Mouse (Mus musculus) megakaryocyte, adult 5-6 weeks (primary cell): Measurements from ENCODE around the gene Pawr. TPM values are rescaled to one million over a fixed set of nuclear protein-coding genes. Genes with fewer than 3 reads are reported as not detected.

Experiments used
- ATAC-seq: 2 replicates; pipeline ENCODE4 v1.8.0; 2016; ENCODE audit warnings: mild to moderate bottlenecking, inconsistent platforms; ENCODE audit not compliant: poor library complexity, severe bottlenecking
- total RNA-seq, 2 experiments: library from RNA; stranded (forward) in 1 of 2; stranded (reverse) in 1 of 2; fragments of 153-499, 151-499 nt in 1 of 2; fragments of 221-1000, 200-1000 nt in 1 of 2; gene quantifications; 2 replicates each; pipeline versions ENCODE4 v1.2.3 to v1.2.4; 2015 to 2017

Gene Pawr
- total RNA-seq, 2 experiments from 2014 or later: 0.07 TPM; not detected in 1

DNA sequence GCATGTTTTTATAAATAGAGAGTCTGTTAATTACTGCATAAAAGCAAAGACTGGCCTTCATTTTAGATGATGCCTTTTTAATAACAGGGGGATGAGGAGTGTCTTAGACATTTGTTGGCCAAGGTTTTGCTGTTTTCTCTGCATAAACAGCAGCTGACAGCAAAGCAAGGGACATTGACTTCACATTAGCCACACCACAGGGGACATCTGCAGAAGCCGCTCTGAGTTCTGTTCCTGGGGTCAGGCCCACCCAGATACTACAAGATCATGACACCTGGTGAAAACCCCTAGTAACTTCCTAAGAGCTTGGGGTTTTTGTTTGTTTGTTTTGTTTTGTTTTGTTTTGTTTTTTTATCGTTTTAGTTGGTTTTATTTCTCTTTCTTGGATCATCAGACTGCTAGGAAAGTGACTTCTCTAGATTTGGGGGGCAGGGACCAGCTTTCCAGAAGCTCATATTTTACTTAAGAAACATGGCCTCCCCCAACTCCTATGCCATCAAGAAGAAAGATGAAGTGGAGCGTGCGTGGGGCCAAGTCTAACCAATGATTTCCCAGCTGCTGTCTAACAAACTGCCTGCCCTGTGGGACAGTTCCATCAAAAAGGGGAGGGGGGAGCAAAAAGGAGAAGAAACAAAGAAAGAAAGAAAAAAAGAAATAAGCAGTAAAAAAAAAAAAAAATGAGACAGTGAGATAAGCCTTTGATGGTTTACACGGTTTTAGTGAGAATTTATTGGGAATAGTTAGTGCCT lies 57.4 kb downstream of the Pawr start:
- ATAC-seq: no peak

DNA sequence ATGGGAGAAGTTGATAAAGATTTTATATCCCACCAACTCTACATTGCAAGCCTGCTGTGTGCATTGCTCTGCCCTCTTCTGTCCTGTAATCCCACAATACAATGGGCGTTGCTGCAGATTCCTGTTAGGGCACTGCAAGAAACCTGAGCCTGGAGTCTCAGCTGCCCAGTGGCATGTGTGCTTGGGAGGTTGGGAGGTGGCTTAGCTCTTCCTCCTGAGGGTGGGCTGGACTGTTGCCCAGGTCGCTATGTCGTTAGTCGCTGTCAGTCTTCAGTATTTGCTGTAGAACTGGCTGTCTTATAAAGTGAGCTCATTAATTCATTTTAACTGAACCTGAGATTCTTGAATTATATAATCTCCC lies 58.0 kb downstream of the Pawr start:
- no peak for ATAC-seq

DNA sequence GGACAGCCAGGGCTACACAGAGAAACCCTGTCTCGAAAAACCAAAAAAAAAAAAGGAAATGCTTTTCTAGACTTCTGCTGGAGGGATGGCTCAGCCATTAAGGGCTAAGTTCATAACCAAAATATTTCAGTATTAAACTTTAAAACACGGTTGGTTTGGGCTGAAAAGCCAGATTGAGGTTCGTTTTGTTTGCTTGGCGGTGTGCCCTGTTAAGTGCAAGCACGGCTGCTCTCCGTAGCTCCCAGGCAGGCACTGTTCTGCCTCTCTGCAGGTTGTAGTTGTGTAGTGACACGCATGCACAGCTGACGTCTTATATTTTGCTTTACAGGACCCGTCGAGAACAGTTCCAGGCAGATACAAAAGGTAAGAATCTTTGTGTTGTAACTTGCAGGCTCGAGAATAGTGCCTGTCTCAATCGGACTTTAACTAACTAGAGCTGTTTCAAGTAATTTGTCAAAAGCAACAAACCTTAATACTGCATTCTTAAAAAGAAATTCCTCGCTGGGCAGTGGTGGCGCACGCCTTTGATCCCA lies 59.5 kb downstream of the Pawr start:
- ATAC-seq: no peak

DNA sequence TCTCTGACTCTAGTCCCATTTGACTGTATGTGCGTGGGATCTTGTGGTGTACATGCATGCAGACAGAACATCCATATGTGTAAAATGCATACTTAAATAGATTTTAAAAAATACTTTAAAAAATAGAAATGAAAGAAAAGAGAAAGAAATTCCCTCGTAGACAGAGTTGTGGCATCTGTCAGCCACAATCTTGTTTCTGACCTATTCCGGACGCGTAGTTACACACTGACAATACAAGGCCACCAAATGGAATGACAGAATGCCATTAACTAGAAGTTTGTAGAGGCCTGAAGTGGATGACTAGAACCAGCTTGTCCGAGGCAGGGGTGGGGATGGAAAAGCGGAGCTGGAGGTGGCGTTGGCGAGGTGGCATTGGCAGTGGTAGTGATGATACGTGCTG lies 60.2 kb downstream of the Pawr start:
- no peak for ATAC-seq

DNA sequence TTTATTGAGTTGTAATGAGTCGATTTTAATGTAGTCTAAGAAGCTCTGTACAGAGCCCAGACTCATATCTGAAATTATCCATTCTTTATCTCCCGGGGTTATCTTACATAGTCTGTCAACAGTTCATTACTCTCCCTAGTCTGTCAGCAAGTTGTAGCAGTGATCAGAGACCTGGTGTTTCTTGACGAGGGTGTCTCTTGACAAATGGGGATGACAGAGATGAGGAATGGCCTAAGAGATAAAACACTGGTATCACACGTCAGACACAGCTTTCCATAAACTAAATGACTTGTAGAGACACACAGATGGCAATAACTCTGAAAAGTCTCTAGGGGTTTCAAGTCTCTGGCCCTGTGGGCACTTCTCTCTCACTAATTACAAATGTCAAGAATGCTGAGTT lies 62.4 kb downstream of the Pawr start:
- no peak for ATAC-seq

DNA sequence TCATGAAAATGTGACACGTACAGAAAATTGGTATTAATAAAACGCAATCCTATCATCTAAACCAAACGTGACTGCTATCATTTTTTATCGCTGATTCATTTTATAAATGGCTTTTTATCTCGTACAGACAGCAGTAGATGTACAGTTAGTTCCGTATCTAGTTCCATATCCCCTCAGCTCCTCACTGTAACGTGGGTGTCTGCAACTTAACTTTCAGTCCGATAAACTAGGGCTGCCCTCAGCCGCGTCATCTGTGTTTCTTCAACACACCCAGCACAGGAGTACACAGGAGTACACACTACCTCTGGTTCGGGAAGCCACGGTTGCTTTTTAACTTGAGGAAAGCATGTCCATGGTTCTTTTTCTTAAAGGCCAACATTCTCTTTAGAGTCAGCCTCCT lies 63.3 kb downstream of the Pawr start:
- ATAC-seq: no peak

DNA sequence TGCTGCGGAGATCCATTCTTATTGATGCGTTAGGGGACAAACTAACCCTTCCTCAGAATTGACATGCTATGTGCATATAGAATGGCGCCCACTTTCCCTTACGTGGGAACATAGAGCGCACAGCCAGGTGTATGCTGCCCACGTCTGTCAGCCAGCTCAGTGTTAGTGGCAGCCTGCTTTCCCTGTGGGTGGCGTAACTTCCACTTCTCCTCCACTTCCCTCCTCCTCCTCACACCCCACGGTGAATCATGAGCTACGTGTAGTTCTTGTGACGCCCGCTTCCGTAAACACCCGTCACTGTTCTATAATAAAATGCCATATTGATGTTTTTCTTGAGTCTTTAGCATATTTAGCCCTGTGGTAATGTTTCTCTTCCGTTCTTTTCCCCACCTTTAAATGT lies 63.7 kb downstream of the Pawr start:
- no peak for ATAC-seq

DNA sequence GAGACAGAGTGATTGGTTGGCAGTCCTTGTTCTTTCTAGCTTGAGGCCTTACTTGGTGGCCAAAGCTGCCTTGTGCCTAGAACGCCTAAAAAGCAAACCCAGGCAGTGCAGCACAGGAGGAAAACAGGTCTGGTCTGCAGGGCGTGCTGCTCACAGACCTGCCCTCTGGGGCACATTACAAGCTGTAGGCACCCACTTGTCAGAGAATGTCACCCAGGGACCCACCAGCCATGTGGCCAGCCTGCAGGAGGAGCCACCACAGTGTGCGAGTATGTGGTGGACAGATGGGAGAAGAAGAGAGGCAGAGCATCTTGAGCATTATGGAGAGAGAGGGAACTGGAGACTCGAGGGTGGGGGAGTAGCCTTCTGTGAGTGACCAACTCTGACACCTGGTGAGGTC lies 70.8 kb downstream of the Pawr start:
- ATAC-seq: no peak

DNA sequence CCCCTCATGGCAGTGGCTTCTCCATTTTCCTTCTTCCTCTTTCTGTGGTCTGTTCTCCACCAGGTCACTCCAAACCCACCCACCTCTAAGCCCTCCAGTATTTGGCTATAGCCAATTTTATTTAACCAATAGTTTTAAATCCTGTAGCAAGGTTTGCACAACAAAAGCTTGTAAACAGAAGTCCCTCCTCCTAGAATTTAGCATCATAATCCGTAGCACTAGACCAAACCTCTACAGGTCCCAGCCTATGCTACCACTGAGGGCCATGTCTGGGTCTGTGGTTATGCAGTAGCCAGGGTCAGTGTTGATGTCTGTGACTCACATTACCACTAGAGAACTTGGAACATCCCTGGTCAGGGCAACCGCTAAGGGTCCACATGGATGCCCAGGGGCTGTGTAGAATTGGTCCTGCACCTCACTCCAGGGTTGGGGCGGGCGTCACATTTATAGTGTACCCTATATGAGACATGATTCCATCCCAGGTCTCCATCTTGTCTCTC lies 71.5 kb downstream of the Pawr start:
- no peak for ATAC-seq

DNA sequence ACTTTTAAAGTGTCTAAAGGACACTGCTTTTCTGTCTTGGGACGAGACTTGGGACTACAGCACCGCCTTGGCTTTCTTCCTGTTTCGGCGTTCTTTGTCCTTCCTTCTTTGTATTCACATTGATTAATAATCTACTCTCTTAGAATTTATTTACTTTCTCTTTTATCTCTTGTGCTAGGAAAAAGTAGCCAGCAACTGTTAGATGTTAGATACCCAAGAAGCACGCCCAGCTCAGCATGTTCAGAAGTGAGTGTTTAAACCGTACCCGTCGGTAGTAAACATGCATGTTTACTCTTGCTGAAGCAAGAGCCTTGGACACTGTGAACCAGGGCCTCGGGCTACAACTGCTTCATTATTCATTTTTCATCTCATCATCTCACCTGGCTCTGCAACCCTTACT lies 72.2 kb downstream of the Pawr start:
- ATAC-seq: no peak

DNA sequence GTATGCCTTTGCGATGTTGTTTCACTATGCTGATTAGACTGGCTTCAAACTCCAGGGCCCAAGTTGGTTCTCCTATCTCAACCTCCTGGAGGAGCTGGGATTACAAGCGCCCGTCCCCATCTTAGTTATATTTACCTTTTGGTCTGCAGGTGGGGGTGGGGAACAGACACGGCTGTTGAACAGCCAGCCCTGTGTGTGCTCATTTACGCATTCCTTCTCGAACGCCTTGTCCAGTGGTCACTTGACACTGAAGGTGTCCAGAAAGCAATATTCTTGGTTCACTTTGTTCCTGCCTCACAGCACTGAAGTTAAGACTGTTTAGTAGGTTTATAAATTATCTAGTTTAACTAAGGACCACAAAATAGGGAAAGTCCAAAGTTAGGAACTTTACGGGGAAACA lies 73.2 kb downstream of the Pawr start:
- ATAC-seq: no peak

DNA sequence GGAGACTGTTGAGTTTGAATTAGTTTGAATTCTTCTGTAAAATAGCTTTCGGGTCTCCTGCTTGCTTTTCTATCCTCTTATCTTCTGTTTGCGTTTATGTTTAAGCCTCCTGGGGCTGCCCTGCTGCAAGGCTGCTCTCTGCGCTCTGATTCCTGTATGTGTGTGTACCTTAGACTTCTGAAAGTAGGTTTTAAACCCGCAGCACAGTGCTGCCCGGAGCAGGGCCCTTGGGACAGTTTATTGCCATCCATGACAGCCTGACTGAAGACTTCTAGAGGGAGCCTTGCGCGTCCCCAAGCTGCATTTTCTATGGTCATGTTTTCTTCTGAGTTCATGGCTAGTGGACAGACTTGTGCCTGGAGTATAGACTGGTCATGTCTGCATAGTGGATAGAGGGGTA lies 74.0 kb downstream of the Pawr start:
- no peak for ATAC-seq

DNA sequence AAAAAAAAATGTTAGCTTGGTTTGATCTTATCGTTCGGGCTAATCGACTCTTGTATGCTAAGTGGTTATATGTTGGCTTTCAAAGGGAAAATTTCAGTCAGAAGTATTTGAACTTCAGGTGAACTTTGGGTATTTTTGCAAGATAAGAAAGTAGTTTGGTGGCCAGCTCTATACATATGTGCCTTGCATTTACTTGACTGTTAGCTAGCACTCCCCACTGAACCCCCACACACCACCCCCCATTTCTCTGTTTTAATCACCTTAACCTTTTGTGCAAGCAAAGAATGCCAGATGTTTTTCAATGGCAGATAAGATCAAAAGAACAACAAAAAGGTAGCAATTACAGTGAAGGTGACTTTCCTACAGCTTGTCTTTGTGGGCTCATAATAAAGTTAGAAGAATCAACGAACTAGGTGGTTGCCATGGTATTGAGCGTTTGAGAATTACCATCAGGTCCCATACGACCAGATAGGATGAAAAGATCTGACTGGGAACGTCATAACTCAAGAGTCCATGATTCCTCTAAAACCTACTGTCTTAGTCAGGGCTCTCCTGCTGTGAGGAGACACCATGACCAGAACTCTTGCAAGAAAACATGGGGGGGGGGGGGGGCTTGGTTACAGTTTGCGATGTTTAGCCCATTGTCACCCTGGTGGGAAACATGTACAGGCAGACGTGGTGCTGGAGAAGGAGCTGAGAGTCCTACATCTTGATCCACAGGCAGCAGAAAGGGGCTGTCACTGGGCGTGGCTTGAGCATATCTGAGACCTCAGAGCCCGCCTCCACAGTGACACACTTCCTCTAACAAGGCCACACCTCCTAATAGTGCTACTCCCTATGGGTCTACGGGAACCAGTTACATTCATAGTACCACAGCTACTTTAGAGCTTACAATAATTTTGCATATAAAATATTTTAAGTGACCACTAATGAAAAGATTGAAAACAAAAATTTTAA lies 75.2 kb downstream of the Pawr start:
- no peak for ATAC-seq

DNA sequence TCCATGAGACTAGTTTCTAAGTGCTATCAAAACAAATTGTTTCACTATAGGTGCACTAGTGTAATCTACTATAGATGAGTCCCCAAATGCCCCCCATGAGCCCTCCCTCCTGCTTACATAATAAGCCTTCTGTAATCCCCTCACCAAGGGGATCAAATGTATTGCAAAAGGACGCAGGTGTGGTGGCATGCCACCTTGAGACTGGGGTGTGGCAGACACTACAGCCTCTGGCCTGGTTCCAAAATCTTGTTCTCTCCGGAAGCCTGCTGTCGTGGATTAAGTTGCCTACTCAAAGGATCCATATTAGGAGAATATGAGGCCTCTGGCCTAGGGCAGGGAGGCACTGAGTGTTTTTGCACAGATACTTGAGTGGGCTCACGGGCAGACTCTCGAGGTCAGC lies 76.1 kb downstream of the Pawr start:
- ATAC-seq: no peak

DNA sequence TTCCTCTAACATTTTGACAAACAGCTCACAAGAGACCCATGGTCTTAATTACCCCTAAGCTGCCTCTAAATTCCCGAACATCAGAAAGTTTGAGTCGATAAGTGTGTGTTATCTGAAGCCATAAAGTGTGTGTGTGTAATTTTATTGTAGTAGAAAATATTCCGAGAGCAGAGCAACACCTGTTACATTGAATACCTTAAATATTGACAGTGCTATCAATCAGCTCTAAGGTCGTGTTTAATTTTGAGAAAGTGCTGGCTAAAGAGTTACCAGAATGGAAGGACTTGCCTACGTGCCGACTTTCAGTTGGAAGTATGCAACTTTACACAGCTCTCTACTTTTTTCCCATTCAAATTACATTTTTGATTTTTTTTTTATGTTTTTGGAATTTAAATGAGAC lies 76.5 kb downstream of the Pawr start:
- no peak for ATAC-seq

DNA sequence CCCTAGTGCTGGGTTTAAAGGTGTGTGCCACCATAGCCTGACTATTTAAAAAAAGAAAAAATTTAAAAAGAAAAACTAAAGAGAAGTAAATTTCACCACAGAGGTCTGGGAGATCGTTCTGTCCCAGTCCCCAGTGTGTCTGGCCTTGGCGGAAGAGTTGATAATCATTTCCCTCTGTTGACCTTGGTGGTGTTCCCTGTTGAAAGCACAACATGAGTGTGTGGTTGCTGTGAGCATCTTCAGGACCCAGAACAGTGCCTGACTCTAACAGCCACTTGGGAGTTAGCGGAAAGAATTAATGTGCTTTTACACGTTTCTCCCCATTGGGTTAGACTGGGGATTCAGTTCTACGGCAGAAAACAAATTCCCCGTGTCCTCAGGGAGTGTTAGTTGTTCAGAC lies 77.1 kb downstream of the Pawr start:
- ATAC-seq: no peak

DNA sequence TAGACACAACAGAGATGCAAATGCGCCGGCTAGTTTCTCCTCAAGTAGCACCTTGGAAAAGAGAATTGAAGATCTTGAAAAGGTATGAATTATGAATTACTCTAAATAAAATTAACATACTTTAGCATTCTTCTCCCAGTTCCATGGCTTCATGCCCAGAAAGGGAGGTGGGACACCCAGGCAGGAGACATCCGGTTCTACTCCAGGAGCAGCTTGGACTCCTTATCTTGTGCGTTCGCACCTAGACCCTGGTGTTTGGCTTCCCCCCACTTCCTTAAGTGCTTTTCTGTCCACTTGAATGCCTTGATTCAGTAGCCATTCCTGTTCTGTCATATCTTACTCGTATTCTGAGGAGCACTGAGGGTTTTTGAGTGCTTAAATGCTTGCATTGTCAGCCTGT lies 77.6 kb downstream of the Pawr start:
- no peak for ATAC-seq

DNA sequence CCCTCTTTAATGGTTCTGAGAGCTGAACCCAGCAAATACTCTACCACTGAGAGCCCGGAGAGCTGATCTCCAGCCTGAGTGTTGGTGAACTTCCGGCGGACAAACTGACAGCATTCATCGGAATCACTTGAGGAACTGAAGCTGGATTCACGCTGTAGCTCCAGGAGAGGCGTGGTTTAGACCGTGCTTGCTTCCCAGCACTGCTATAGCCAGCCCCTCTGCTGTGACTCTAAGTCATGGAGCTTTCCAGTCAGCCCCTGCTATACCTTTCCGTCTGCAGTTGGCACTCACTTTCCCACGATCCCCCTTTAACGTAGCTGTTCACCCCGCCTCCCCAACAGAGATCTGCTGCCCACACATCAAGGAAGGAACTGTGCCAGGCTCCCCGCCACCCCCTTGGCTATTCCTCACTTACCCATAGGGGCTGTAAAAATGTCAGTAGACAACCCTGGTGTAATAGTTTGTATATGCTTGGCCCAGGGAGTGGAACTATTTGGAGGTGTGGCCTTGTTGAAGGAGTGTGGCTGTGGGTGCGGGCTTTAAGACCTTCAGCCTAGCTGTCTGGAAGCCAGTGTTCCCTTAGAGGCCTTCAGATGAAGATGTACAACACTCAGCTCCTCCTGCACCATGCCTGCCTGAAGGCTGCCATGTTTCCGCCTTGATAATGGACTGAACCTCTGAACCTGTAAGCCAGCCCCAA lies 83.2 kb downstream of the Pawr start:
- no peak for ATAC-seq

DNA sequence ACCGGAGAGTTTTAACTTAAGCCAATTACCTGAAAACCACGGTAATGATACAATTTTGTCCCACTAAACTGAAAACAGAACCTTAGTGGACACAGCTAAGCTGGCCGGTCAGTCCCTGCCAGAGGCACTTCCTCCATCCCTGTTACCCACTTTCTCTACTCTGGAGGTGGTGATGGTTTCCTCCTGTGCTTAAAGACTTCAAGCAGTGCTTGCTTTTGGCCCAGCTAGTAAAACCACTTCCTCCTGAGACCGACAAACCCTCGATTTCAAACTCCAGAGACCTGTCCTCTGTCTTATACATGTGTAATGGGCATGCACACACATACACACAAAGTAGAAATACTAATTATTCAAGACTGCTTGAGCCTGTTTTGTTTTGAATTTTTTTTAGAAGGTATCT lies 85.5 kb downstream of the Pawr start:
- no peak for ATAC-seq

DNA sequence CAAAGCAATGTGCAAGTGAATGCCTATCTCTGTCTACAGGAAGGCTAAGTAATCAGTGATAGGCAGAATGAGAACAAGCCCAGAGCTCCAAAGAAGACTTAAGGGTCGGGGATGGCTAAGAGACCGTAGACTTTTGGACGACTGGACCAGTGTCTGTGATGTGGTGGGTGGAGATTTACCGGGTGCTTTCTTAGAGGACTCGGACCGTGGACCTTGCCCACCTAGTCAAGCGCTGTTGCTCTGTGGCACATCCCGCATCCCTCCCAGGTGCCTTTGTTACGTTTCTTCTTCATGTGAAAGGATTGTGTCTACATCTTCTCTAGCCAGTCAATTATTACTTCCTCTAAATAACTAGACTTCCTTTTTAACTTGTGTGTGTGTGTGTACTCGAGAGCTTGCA lies 98.6 kb downstream of the Pawr start:
- ATAC-seq: no peak

DNA sequence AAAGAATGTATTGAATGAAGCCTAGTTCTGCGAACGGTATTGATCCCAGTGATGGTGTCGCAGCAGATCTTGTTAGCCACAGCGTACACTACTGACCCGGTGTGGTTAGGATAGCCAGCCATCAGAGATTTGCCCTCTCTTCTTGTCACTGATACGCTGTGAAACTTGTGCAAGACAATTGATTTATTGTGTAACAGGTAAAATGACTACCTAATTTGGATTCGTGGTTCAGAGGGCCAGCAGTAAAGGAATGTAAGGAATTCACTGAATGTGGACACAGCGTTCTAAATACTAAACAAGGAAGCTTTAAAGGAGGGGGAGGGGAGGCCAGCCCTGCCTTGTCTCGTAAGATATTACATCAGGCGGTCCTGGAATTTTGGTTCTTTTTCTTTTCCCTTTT lies 100.3 kb downstream of the Pawr start:
- ATAC-seq: no peak
